Mouse (Mus musculus): ENCODE measurements around the gene Wnt3a.
"Not testable (repeated sequence)": the region's sequence is repeated elsewhere in the genome, so short reads cannot be mapped to it uniquely, and the experiment has no call there.

Wnt3a gene

GRCm38 (mm10) chr11:59307422-59308163 is 17.0 kb upstream of the Wnt3a start:
- peak in 1 of 2 experiments; percentile 77 for DNase-seq (ENCODE audit: low spot score in 2 of 2)

GRCm38 (mm10) chr11:59306461-59307421 is 16.2 kb upstream of the Wnt3a start, which contains the start of gene Wnt9a:
TSS of gene Wnt9a (plus strand) at chr11:59306928.
- no peak for DNase-seq (ENCODE audit: low spot score in 2 of 2)

- DNase-seq (ENCODE audit: low spot score in 2 of 2): no peak
Measured at GRCm38 (mm10) chr11:59305821-59306215, 15.3 kb upstream of the Wnt3a start.

GRCm38 (mm10) chr11:59305008-59305820 is 14.7 kb upstream of the Wnt3a start:
- DNase-seq (ENCODE audit: low spot score in 2 of 2): peak in 1 of 2 experiments; percentile 78

- DNase-seq (ENCODE audit: low spot score in 2 of 2): peak; percentile 65 to 89
Measured at GRCm38 (mm10) chr11:59302700-59303569, 12.4 kb upstream of the Wnt3a start.

- DNase-seq (ENCODE audit: low spot score in 2 of 2): not testable (repeated sequence)
Measured at GRCm38 (mm10) chr11:59301053-59301452, 10.5 kb upstream of the Wnt3a start.

- no peak for DNase-seq (ENCODE audit: low spot score in 2 of 2)
Measured at GRCm38 (mm10) chr11:59300185-59300584, 9.6 kb upstream of the Wnt3a start.

GRCm38 (mm10) chr11:59297941-59298340 is 7.4 kb upstream of the Wnt3a start:
- peak in 1 of 2 experiments; percentile 79 for DNase-seq (ENCODE audit: low spot score in 2 of 2)

GRCm38 (mm10) chr11:59293616-59294015 is 3.1 kb upstream of the Wnt3a start:
- DNase-seq (ENCODE audit: low spot score in 2 of 2): peak in 1 of 2 experiments; percentile 26

GRCm38 (mm10) chr11:59289706-59290105 is 846 bp downstream of the Wnt3a start:
- DNase-seq (ENCODE audit: low spot score in 2 of 2): no peak

GRCm38 (mm10) chr11:59284146-59284545 is 6.4 kb downstream of the Wnt3a start:
- no peak for DNase-seq (ENCODE audit: low spot score in 2 of 2)

GRCm38 (mm10) chr11:59282933-59283332 is 7.6 kb downstream of the Wnt3a start:
- DNase-seq (ENCODE audit: low spot score in 2 of 2): no peak

- DNase-seq (ENCODE audit: low spot score in 2 of 2): no peak
Measured at GRCm38 (mm10) chr11:59282111-59282510, 8.4 kb downstream of the Wnt3a start.

GRCm38 (mm10) chr11:59278047-59278446 is 12.5 kb downstream of the Wnt3a start:
- DNase-seq (ENCODE audit: low spot score in 2 of 2): no peak

GRCm38 (mm10) chr11:59276877-59277276 is 13.7 kb downstream of the Wnt3a start:
- DNase-seq (ENCODE audit: low spot score in 2 of 2): no peak

GRCm38 (mm10) chr11:59274184-59274583 is 16.4 kb downstream of the Wnt3a start:
- DNase-seq (ENCODE audit: low spot score in 2 of 2): no peak

- DNase-seq (ENCODE audit: low spot score in 2 of 2): no peak
Measured at GRCm38 (mm10) chr11:59266727-59267126, 23.8 kb downstream of the Wnt3a start.

GRCm38 (mm10) chr11:59265154-59265813 is 25.3 kb downstream of the Wnt3a start:
- no peak for DNase-seq (ENCODE audit: low spot score in 2 of 2)

- no peak for DNase-seq (ENCODE audit: low spot score in 2 of 2)
Measured at GRCm38 (mm10) chr11:59264593-59264992, 26.0 kb downstream of the Wnt3a start.

All from left cerebral cortex, adult 9 months (tissue).